Mouse (Mus musculus): ENCODE data around the gene Rph3al. TPM values are rescaled to one million over a fixed set of nuclear protein-coding genes. Genes with fewer than 3 reads are reported as not detected.
A peak's percentile ranks its signal among the peaks of the same experiment; 100 is the strongest.

Gene Rph3al
- polyA plus RNA-seq, 3 experiments from 2014 or later, result 5.6 to 7.4 (median 6.7) TPM

DNA sequence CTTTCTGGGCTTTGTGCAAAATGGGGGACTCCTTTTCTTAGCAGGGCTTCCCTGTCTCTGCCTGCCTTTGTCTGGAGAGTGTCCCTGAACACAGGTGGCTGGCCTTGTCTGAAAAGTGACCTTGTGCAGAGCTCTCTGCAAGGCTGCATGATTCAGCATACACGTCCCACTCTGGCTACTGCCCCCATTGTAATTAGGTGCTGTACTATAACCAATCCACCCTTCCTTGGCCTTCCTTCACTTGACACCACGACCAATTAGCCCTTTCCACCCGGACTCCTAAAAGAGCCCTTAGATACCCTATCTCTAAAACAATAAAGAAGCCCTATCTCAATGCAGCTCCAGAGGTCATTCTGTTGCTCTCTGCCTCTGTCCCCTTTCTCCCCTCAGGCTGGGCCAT lies 10.6 kb upstream of the Rph3al start:
- ATAC-seq, result no peak

DNA sequence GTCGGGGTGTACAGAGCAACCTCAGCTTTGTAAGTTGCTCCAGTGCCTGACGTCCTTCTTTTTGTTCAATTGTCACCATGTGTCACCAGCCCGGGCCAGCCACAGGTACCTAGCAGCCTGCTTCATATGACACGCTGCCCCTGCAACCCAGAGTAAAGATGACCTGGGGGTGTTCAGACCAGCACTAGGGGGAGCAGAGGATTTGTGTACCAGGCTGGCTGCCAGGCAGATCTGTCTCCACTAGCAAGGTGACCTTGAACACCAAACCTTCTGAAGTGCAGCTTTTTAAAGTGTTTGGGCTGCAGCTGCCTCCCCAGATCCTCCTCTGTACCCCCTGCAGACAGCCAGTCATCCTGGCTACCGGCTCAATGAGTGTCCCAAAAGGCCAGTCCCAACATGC lies 9.0 kb upstream of the Rph3al start:
- no peak for ATAC-seq

GRCm38 (mm10) chr11:75945805-75946450 lies 7.7 kb upstream of the Rph3al start:
- ATAC-seq, result no peak

DNA sequence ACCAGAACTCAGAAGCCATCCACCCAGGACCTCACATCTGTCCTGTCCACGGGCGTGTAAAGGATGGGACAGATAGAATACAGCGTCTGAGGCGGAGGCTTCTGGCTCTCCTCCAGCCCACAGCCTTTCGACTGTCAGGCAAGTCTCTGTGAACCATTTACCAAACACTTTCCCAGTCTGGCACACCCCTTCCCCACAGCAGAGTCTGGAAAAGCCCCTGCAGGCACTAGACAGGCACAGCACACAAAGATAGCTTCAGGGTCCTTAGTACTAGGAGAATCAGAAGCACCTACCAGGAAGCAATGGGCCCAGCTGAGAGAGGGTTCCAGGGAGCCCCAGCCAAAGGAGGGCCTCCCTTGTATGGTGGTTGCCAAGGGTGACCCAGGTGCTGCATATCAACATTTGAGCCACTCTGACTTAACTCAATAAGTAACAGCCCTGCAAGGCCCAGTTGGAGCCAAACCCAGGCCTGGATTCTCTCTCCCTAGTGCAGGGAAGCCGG lies 808 bp downstream of the Rph3al start:
- ATAC-seq, result no peak

GRCm38 (mm10) chr11:75935819-75936430 lies 2.3 kb downstream of the Rph3al start:
- ATAC-seq, result peak; percentile 97

DNA sequence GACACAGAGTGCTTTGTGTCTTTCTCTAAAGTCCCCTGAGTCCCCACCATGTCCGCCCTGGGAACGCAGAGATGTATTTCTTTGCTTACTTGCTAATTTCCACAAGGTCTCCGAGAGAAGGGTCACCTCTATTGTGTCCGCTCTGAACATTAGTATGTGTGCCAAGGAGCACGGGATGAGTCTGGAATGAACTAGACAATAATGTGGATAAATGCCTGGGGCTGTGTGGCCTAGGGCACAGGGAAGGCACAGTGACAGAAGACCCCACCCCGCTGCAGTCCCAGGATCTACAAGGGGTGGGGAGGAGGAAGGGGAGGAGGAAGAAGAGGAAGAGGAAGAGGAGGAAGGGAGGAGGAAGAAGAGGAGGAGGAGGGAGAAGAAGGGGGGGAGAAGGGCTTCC lies 3.8 kb downstream of the Rph3al start:
- no peak for ATAC-seq

DNA sequence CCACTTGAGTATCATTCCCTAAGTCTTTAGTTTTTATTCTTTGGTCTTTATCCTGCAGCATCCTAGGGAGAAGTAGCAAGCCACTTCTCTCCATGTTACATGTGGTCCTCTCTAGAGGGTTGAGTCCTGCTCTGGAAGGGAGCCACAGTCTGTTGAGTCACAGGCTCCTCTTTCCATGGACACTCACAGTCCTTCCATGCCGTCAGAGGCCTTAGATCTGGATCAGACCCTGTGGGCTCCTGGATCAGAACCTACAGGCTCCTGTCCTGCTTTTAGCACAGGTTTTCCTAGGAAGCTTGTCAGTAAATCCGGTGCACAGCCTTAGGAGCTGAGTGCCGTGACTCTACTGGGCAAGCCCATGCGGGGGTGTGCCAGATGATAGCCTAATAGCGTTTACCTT lies 4.9 kb downstream of the Rph3al start:
- ATAC-seq, result no peak

GRCm38 (mm10) chr11:75930911-75931678 lies 7.1 kb downstream of the Rph3al start:
- no peak for ATAC-seq

DNA sequence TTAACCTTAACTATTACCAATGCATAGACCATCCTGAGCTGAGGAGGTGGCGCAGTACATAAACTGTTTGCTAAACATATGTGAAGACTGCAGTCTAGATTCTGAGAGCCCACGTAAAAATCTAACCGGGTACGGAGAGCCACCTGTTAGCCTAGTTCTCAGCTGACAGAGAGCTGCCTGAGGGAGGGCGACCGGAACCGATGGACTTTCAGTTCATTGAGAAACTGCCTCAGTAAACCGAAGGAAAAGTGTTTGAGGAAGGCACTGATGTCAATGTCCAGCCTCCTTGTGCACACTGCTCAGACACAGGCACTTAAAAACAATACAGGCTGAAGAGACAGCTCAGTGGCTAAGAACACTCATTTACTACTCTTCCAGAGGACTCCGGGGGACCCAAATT lies 8.0 kb downstream of the Rph3al start:
- no peak for ATAC-seq

GRCm38 (mm10) chr11:75927881-75928280 lies 10.3 kb downstream of the Rph3al start:
- no peak for ATAC-seq

GRCm38 (mm10) chr11:75926431-75927312 lies 11.6 kb downstream of the Rph3al start:
- peak; percentile 64 for ATAC-seq

GRCm38 (mm10) chr11:75925801-75926200 lies 12.4 kb downstream of the Rph3al start:
- no peak for ATAC-seq

DNA sequence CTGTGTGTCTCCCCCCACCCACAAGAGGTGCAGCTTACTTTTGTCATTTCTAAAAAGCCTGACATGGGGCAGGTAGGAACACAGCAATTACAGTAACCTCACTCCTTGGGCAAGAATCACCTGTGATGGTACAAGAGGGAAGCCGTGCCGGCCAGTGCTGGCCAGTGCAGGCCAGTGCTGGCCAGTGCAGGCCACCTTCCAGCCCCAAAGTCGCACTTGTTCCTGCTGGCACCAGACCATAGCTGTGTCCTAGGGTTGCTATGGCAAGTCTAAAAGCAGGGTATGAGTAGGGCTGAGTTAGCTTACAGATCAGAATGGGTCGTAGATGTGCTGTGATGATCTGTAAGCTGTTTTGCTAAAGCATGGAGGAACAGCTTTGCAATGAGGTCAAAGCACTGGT lies 15.5 kb downstream of the Rph3al start:
- ATAC-seq, result no peak

DNA sequence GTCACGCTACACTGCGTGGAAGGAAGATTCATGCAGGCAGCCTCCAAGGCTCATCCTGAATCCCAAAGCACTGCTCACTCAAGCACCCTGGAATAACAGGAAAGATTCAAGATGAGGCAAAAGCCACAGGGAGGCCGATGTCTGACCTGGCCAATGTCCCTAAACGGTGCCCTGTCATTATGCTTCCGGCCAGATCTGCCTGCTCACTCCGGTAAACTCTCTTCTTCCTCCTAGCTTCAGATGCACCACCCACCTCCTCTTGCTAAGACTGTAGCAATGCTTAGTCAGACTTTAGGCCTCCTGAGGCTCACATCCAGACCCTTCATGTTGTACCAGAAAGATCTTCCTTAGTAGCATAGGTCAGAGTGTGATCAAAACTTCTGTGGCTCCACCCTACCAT lies 19.1 kb downstream of the Rph3al start:
- no peak for ATAC-seq

GRCm38 (mm10) chr11:75917340-75917739 lies 20.9 kb downstream of the Rph3al start:
- ATAC-seq, result no peak

DNA sequence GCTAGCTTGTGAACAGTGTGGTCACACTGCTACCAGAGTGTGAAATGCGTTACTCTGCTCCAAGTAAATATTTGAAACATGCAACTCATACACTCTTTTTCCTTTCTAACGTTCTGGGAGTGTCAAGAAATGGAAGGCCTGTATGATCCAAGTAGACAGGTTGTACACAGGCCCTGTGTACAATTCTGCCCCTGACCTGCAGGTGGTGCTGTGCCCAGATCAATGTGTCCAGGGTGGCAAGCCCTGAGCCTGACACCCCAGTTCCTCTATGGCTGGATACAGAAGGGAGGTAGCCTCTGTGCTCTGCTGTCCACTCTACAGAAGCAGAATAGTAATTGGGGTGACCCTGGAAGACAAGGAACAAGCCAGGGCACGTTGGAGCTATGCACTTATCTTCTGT lies 24.3 kb downstream of the Rph3al start:
- peak; percentile 71 for ATAC-seq

GRCm38 (mm10) chr11:75912944-75913657 lies 25.1 kb downstream of the Rph3al start:
- ATAC-seq, result no peak

GRCm38 (mm10) chr11:75911962-75912361 lies 26.3 kb downstream of the Rph3al start:
- no peak for ATAC-seq

GRCm38 (mm10) chr11:75909702-75910429 lies 28.4 kb downstream of the Rph3al start:
- no peak for ATAC-seq

GRCm38 (mm10) chr11:75907406-75907805 lies 30.8 kb downstream of the Rph3al start:
- ATAC-seq, result no peak

DNA sequence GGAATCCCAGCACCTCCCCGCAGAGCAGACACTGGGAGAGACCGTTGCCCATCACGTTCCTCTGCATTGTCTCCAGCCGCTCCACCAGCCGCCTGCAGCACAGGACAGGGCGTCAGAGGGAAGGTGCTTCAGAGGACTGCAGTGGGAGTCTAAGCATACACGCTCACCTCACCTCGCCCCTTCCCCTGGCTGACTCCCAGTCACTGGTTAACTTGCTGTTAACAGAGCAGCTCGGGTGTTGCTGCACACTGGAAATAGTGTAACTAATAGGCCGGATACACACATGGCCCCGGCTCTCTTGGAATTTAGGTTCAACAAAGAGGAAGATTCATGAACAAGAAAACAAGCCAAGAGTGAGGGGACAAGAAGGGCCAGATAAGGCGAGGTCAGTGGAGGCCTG lies 31.7 kb downstream of the Rph3al start:
- no peak for ATAC-seq
